Mouse (Mus musculus) kidney, embryonic 15.5 days (tissue): ENCODE data around the gene Pnmal2. TPM values are rescaled to one million over a fixed set of nuclear protein-coding genes. Genes with fewer than 3 reads are reported as not detected.
"Not testable (repeated sequence)": the region's sequence is repeated elsewhere in the genome, so short reads cannot be mapped to it uniquely, and the experiment has no call there.

Experiments
- ATAC-seq: fragments of 200-750 bp; cut with Nextera tagmentation; replicated peaks from 2 replicates; pipeline ENCODE4 v1.8.0; 2017; ENCODE audit warnings: moderate TSS enrichment; ENCODE audit not compliant: low FRiP score
- H3K27ac ChIP-seq: fragments of 300-500 bp; sonication (generic); 2 replicates; pipeline ENCODE4 v1.5.1; 2015; ENCODE audit warnings: mild to moderate bottlenecking, inconsistent platforms
- H3K27me3 ChIP-seq: fragments of 300-500 bp; sonication (generic); 2 replicates; pipeline ENCODE4 v1.6.1; 2015; ENCODE audit warnings: inconsistent platforms
- H3K36me3 ChIP-seq: fragments of 300-500 bp; sonication (generic); 2 replicates; pipeline ENCODE4 v1.6.1; 2015; ENCODE audit warnings: inconsistent platforms
- H3K4me1 ChIP-seq: fragments of 300-500 bp; sonication (generic); 2 replicates; pipeline ENCODE4 v1.6.1; 2015; ENCODE audit warnings: inconsistent platforms
- H3K4me2 ChIP-seq: fragments of 300-500 bp; sonication (generic); 2 replicates; pipeline ENCODE4 v1.6.1; 2015; ENCODE audit warnings: moderate library complexity, mild to moderate bottlenecking, inconsistent platforms
- H3K4me3 ChIP-seq: fragments of 300-500 bp; sonication (generic); replicated peaks from 2 replicates; pipeline ENCODE4 v1.5.1; 2015; ENCODE audit warnings: mild to moderate bottlenecking, inconsistent platforms
- H3K9ac ChIP-seq: fragments of 300-500 bp; sonication (generic); 2 replicates; pipeline ENCODE4 v1.6.1; 2015; ENCODE audit warnings: mild to moderate bottlenecking, inconsistent platforms
- H3K9me3 ChIP-seq: fragments of 300-500 bp; sonication (generic); replicated peaks from 2 replicates; pipeline ENCODE4 v1.6.1; 2016; ENCODE audit warnings: inconsistent platforms
- WGBS: fragments of 180-500 bp; shearing (Covaris S2); methylation state at CpG from one replicate; pipeline ENCODE4 v1.1.7; 2015; ENCODE audit warnings: mixed read lengths; 5-methylcytosine and 5-hydroxymethylcytosine counted together
- polyA plus RNA-seq: library from polyadenylated mRNA; unstranded; fragments of >200 nt; fragmentation: Nextera tagmentation; extraction: Ambion mirVana; gene quantifications from 2 replicates; pipeline ENCODE4 v1.2.1, GENCODE M21; 2015

Gene Pnmal2
- polyA plus RNA-seq, 1 experiment from 2014 or later = 9.2 TPM

DNA sequence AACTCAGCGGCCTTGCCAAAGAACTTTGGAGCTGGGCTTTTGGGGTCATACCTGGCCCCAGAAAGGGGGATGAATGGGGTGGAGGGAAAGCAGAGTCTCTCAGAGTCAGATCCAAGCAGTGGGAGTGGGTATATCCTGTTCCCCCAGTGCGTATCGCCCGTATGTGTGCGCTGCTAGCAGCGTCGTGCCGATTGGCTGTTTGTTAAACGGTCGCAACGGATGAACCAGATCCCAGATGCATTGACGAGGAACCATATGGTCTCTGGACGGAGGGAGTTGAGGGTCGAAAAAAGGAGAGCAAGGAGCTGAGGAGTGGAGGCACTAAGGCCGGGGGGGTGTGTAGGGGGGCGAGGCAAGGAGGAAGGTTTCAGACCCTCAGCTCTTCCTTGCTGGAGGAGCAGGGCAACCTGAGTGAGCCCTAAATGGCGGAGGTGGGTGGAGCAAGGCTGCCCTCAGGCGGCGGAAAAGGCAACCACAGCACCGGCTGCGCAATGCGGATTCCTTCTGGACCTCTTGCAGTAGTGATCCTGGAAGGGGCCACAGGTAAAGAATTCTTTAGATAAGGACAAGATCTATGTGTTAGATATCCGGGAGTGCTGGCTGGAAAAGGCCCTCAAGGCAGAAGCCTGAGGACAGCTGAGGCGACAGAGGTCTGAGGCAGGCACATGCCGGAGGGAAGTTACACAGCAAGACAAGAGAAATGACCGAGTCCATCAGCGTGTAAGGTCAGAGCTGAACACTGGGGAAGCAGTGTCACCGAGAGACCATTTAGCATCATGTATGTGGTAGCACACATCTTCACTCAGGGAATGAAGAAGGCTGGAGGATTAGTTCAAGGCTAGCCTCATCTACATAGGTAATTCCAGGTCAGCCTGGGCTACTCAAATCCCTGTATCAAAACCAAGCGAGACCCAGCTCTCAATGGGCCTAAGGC is 5.7 kb downstream of the Pnmal2 start:
- Histone ChIP-seq H3K27me3 (peaks cover 49% of the 10 kb centered on the region), H3K4me2 (peak overlapping the region; percentile 66), H3K27ac (no peak overlapping the region), H3K9me3 (no peaks in the 10 kb centered on the region), H3K4me1 (peaks cover 54% of the 10 kb centered on the region), H3K4me3 (peak overlapping the region; percentile 34), H3K9ac (0 out of 2 replicates have a peak overlapping the region, but pooled peaks have one; percentile 9), H3K36me3 (no peaks in the 10 kb centered on the region)
- 11% methylated on average over 29 of the region's 29 CpGs for WGBS
- ATAC-seq = peak; percentile 49

DNA sequence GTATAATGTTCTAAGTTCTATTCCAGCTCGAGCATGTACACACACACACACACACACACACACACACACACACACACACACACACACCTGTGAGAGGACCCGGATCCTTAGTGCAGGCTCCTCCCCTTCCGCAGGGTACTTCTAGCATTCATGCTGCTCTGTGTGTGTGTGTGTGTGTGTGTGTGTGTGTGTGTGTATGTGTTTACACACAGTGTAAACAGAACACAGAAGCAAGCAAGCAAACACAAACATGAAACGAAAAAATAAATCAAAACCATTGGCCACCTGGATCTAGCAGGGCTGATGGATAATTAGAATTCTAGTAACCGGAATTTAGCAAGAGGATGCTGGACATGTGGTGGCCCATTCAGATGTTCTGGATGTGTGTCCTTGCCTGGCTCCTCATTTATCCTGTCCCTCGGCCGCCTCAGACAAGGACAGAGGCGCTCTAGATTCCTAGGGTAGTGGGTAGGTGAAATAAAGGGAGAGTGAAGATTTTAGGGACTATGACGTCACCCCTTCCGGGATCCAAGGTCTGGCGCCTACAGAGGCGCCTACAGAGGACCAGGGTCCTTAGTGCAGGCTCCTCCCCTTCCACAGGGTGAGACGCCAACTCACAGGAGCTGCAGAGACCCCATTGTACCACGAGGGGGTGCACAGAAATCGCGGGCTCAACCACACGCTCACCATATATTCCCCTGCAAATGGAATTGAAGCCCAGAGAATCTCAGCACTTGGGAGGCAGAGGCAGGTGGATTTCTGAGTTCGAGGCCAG is 6.6 kb downstream of the Pnmal2 start:
- no peak overlapping the region for H3K27ac ChIP-seq
- H3K9me3 ChIP-seq = no peaks in the 10 kb centered on the region
- H3K4me1 ChIP-seq = peaks cover 45% of the 10 kb centered on the region
- peaks cover 40% of the 10 kb centered on the region for H3K27me3 ChIP-seq
- peak; percentile 73 for ATAC-seq
- H3K9ac ChIP-seq = no peak overlapping the region
- WGBS = 28% methylated on average over 18 of the region's 18 CpGs
- no peak overlapping the region for H3K4me3 ChIP-seq
- H3K36me3 ChIP-seq = no peaks in the 10 kb centered on the region
- peak overlapping the region; percentile 36 for H3K4me2 ChIP-seq

DNA sequence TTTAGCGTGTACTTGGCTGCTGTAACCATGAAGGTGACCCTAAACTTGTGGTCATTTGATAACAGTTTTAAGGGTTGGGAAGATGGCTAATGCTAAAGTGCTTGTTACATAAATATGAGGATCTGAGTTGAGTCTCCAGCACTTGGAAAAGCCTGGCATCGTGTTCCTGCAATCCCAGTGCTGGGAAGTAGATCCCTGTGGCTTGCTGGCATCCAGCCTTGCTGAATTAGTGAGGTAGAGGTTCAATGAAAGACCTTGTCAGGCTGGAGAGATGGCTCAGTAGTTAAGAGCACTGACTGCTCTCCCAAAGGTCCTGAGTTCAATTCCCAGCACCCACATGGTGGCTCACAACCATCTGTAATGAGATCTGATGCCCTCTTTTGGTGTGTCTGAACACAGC is 9.3 kb downstream of the Pnmal2 start:
- 77% methylated on average over 2 of the region's 2 CpGs for WGBS
- not testable (repeated sequence) for ATAC-seq, H3K4me2 ChIP-seq, H3K9me3 ChIP-seq, H3K36me3 ChIP-seq, H3K27ac ChIP-seq, H3K9ac ChIP-seq, H3K4me3 ChIP-seq
- Histone ChIP-seq H3K4me1 (peaks cover 19% of the 10 kb centered on the region), H3K27me3 (peaks cover 13% of the 10 kb centered on the region)

DNA sequence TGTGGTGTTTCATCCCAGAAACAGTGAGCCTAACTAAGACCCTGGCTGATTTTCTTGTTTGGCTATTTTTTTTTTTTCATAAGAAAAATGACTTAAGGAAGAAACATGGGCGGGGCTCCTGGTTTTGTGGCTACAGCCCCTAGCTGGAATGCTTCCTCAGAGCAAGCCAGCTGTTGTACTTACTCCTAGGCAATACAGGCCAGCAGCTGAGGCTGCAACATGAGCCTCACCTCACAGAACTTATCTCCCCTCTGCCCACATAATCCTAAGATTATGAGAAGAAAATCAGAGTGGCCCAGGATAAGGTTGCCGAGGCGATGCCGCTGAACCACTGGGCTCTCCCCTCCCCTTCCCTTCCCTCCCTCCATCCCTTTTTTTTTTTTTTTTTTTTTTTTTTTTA is 11.2 kb downstream of the Pnmal2 start:
- ATAC-seq = no peak
- Histone ChIP-seq H3K27me3 (no peaks in the 10 kb centered on the region), H3K4me3 (no peak overlapping the region), H3K4me2 (no peak overlapping the region), H3K36me3 (no peaks in the 10 kb centered on the region), H3K9me3 (no peaks in the 10 kb centered on the region), H3K9ac (no peak overlapping the region), H3K4me1 (peaks cover 14% of the 10 kb centered on the region), H3K27ac (no peak overlapping the region)
- 86% methylated on average over 4 of the region's 4 CpGs for WGBS

DNA sequence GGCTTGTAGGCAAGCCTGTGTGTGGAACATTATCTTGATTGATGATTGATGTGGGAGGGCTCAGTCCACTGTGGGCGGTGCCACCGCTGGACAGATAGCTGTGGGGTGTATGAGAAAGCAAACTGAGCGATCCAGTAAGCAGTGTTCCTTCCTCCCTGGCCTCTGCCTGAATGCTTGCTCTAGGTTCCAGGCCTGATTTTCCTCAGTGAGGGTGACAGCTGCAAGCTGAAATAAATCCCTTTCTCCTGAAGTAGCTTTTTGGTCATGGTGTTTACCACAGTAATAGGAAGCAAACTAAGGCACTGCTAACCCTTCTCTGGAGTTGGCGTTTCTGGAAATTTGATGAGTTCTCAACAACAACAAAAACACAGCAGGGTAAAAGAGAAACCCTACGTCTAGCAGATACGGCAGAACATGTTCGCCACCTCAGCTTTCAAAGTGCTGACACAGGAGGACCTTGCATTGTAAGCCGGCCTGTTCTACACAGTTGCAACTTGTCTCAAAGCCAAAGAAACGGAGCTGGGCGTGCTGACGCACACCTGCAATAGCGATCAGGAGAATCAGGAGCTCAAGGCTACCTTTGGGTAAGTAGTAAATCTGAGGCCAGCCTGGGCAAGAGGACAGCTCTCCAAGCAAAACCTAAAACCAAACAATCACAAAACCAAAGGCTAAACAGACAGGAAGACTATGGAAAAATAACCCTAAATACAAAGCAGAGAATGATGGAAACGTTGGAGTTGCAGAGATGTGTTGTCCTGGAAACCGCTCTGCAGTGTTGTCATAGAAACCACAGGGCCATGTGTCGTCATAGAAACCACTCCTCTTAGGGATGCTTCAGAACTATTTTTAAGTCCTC is 12.2 kb downstream of the Pnmal2 start:
- Histone ChIP-seq H3K4me1 (peaks cover 7% of the 10 kb centered on the region), H3K4me3 (no peak overlapping the region), H3K9ac (no peak overlapping the region), H3K27ac (no peak overlapping the region), H3K27me3 (no peaks in the 10 kb centered on the region), H3K4me2 (no peak overlapping the region), H3K9me3 (no peaks in the 10 kb centered on the region), H3K36me3 (no peaks in the 10 kb centered on the region)
- no peak for ATAC-seq
- 67% methylated on average over 15 of the region's 15 CpGs for WGBS

DNA sequence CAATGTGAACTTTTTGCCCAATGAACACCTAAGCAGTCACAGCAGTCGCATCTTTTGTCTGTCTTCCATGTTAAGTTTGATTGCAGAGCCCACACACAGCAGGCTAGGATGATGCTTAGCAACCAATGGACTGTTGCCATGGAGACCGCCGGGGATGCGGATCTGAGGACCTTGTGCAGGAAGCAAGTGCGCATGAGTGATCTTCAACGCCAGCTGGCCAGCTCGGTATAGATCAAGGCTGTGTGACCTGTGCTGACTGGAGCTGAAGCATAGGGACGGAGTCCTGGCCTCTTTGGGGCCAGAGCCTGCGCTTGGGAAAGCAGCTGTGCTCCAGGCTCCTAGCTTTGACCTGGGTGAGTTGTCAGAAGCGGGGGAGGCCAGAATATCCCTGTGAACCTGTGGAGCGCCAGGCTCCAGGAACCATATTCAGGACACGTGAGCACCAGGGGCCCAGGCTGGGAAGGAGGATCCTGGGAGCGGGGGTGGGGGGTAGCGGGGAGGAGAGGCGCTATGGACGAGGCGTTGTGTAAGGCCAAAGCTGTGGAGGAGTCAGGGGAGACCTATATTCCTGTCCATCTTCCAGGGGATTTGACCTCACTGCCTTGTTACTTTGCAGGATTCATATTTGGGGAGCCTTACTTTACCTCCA is 15.2 kb downstream of the Pnmal2 start, which contains the start of gene Pnmal1:
Gene Pnmal1 (plus strand): TSS at position 141 of the 649 bp plus-strand sequence.
- Histone ChIP-seq H3K9ac (no peak within 1 kb of the TSS), H3K27me3 (no peaks in the 10 kb centered on the region), H3K4me3 (no peak within 1 kb of the TSS), H3K9me3 (no peaks in the 10 kb centered on the region), H3K4me1 (peaks cover 7% of the 10 kb centered on the region), H3K27ac (no peak within 1 kb of the TSS), H3K4me2 (peak within 1 kb of the TSS; percentile 39), H3K36me3 (no peaks in the 10 kb centered on the region)
- 11% methylated on average over 17 of the region's 17 CpGs for WGBS
- ATAC-seq = peak; percentile 85

DNA sequence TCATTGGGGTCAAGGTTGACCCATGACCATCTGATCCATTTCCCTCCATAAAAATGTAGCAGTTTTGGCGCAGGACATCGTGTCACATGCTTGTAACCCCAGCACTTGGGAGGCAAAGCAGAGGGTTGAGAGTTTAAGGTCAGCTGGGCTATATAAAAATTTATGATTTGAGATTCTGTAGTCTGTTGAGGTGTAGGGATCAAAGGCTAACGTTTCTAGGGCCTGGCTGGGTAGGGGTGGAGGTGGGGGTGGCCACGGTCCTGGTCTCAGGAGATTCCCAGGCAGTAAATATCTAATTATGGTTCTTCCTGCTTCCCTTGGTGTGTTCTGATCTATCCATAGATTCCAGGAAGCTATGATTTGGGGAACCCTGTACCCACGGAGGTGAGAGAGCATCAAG is 17.2 kb downstream of the Pnmal2 start:
- Histone ChIP-seq H3K9ac (no peak overlapping the region), H3K4me3 (no peak overlapping the region), H3K4me1 (peaks cover 7% of the 10 kb centered on the region), H3K27ac (no peak overlapping the region), H3K4me2 (no peak overlapping the region), H3K27me3 (no peaks in the 10 kb centered on the region), H3K36me3 (no peaks in the 10 kb centered on the region), H3K9me3 (no peaks in the 10 kb centered on the region)
- WGBS = 56% methylated on average over 5 of the region's 5 CpGs
- no peak for ATAC-seq

DNA sequence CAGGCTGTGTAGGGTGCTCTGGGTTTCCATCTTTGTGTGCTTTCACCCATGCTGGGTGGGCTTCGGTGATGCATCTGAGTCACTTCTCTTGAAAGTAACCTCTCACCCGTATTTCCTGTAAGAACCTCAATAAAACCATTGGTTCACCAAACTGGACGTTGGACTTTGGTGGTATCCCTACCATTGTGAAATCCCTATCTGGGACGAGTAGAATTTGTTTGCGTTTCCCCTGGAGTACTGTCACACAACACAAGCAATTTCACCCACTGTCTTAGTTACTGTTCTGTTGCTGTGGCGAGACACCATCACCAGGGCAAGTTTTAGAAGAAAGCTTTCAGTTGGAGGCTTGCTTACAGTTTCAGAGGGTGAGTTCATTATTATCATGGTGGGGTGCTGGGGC is 23.9 kb downstream of the Pnmal2 start:
- 84% methylated on average over 6 of the region's 6 CpGs for WGBS

DNA sequence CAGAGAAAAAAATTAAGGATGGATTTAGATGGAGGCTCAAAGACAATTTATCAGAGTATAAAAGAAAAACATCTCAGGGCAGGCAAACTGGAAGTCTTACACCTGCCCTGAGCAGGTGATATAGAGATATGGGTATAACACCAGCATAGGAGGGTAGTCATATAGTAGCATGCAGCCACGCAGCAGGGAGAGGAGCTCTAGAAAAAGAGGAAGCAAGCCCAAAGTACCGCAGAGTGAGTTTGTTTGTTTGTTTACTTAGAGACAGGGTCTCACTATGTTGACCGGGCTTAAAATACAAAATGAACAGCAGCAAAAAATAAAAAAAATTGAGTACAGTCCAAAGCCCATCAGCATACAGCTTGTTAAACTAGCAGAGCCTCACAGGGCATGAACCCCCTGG is 26.7 kb downstream of the Pnmal2 start:
- Histone ChIP-seq H3K36me3 (no peaks in the 10 kb centered on the region), H3K27me3 (no peaks in the 10 kb centered on the region), H3K9ac (no peak overlapping the region), H3K4me2 (no peak overlapping the region), H3K4me1 (no peaks in the 10 kb centered on the region), H3K27ac (no peak overlapping the region), H3K9me3 (no peaks in the 10 kb centered on the region), H3K4me3 (no peak overlapping the region)
- 77% methylated on average over 3 of the region's 3 CpGs for WGBS
- ATAC-seq = no peak

More for the DNA sequence above, 23.9 kb downstream of the Pnmal2 start:
- Histone ChIP-seq H3K4me3 (no peak overlapping the region), H3K9me3 (no peaks in the 10 kb centered on the region), H3K27ac (no peak overlapping the region), H3K4me2 (no peak overlapping the region), H3K9ac (no peak overlapping the region), H3K27me3 (no peaks in the 10 kb centered on the region), H3K4me1 (no peaks in the 10 kb centered on the region), H3K36me3 (no peaks in the 10 kb centered on the region)
- no peak for ATAC-seq

DNA sequence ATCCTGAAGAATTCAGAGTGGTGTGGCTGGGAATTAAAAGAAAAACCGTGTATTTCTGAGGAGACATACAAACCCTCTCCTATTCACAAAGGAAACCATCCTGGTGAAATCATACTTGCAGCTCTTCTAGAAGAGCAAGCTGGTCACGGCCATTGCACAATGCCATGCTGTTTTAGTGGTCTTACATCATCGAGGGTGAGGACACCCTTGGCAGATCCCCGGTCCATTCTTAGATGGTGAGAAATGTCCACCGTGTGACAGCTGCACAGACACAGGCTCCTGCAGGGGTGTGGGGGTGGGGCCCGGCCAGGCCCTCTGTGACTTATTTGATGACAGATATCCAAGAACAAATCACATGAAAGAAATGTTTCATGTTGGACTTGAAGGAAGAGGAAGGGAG is 29.5 kb downstream of the Pnmal2 start:
- Histone ChIP-seq H3K4me1 (no peaks in the 10 kb centered on the region), H3K27ac (no peak overlapping the region), H3K9me3 (no peaks in the 10 kb centered on the region), H3K4me3 (no peak overlapping the region), H3K9ac (no peak overlapping the region), H3K36me3 (no peaks in the 10 kb centered on the region), H3K4me2 (no peak overlapping the region), H3K27me3 (no peaks in the 10 kb centered on the region)
- ATAC-seq = no peak
- 61% methylated on average over 6 of the region's 6 CpGs for WGBS

DNA sequence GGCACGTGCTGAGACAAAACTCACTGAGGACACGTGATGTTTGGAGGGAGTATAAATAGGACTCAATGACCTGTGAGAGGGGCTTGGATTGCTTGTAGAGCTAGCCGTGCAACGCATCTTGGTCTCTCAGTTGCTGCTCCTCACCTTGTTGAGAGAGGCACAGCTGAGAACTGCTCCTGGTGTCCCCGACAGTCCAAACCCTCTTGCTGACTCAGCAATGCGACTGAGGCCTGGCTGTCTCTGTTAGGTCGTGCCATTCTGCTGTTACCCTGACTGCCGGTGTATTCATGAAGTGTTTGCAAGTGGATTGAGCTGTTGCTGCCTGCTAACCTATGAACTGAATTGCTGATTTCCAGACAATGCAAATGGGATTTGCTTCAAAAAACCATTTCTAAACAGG is 31.8 kb downstream of the Pnmal2 start:
- H3K27me3 ChIP-seq = no peaks in the 10 kb centered on the region

More for the DNA sequence above, 31.8 kb downstream of the Pnmal2 start:
- no peak overlapping the region for H3K4me2 ChIP-seq
- ATAC-seq = no peak
- no peak overlapping the region for H3K27ac ChIP-seq
- WGBS = 41% methylated on average over 8 of the region's 8 CpGs
- H3K36me3 ChIP-seq = no peaks in the 10 kb centered on the region
- H3K4me3 ChIP-seq = no peak overlapping the region
- peaks cover 11% of the 10 kb centered on the region for H3K4me1 ChIP-seq
- no peak overlapping the region for H3K9ac ChIP-seq
- no peaks in the 10 kb centered on the region for H3K9me3 ChIP-seq
